Mouse (Mus musculus): ENCODE measurements at regions not wholly inside any gene's neighbourhood (a gene's known extent, or its start where the extent isn't known, plus 50 kb on each side); places are given as distances from the start of the nearest gene placed in this dataset.
A peak's percentile ranks its signal among the peaks of the same experiment; 100 is the strongest.

DNA sequence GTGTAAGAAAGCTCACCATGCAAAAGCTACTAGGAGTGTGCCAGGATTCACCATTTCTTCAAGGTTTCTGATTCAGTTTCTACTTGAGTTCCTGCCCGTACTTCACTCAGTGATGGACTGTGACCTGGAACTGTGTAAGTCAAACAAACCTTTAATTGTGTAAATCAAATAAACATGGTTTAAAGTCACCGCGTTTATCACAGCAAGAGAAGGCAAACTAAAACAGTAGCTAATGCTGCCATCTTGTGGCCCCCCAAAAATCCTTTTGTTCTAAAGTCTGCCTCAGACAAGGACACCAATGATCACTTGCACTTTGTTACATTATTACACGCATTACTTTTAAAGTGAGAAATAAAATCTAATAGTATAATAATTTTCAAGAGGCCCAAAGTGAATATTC, 63.6 kb upstream of the Dcx start:
- Histone ChIP-seq H3K36me3 (ENCODE audit: insufficient read depth, low read length) (no peaks in the 10 kb centered on the region), H3K9me3 (ENCODE audit: low read length) (no peaks in the 10 kb centered on the region), H3K27me3 (ENCODE audit: insufficient read depth, low read length) (no peaks in the 10 kb centered on the region; the same call in 1 of the 2 replicates), H3K4me2 (replicated peaks; ENCODE audit: low read depth, low read length) (0 out of 2 replicates have a peak overlapping the region, but pooled peaks have one; percentile 26), H3K4me1 (ENCODE audit: insufficient read depth, low read length) (no peaks in the 10 kb centered on the region), H3K27ac (ENCODE audit: low read length) (no peak overlapping the region), H3K4me3 (ENCODE audit: low read length) (no peak overlapping the region), H3K9ac (replicated peaks; ENCODE audit: low read length) (no peak overlapping the region)
- WGBS: 24% methylated on average over 4 of the region's 4 CpGs
- ATAC-seq (ENCODE audit: low FRiP score, low TSS enrichment): no peak; the same call in 1 of the 2 replicates
